Mouse (Mus musculus) gastrocnemius, postnatal 4 days (tissue): ENCODE data around the gene C1qtnf5. TPM values are rescaled to one million over a fixed set of nuclear protein-coding genes. Genes with fewer than 3 reads are reported as not detected.

Experiments used
- DNase-seq, 2 experiments: peaks; one replicate each; pipeline ENCODE4 v3.0.0; 2021 to 2022; ENCODE audit warnings: low spot score in 2 of 2, mixed read lengths in 2 of 2
- long read RNA-seq, 2 experiments: library from polyadenylated mRNA; stranded (forward); transcript quantifications; one replicate each; pipeline ENCODE4 v2.0.0; 2021
- total RNA-seq, 2 experiments: library from RNA; stranded (reverse); gene quantifications; 2 replicates each; pipeline ENCODE4 v1.2.3; 2021

Gene C1qtnf5
- 10 to 100 TPM; 12.9 to 15.0 TPM for total RNA-seq
- long read RNA-seq, experiment 1, transcript C1qtnf5-204 (3 exons, 1,365 nt), result major isoform, 17 of 23 reads
- long read RNA-seq, experiment 1, partial matches to known transcripts, result 0 of 23 reads
- long read RNA-seq, experiment 1, other reads (novel, unspliced or antisense), result 2 of 23 reads
- long read RNA-seq, experiment 2, transcript C1qtnf5-204 (3 exons, 1,365 nt), result major isoform, 12 of 19 reads
- long read RNA-seq, experiment 2, partial matches to known transcripts, result 0 of 19 reads
- long read RNA-seq, experiment 2, other reads (novel, unspliced or antisense), result 4 of 19 reads

DNA sequence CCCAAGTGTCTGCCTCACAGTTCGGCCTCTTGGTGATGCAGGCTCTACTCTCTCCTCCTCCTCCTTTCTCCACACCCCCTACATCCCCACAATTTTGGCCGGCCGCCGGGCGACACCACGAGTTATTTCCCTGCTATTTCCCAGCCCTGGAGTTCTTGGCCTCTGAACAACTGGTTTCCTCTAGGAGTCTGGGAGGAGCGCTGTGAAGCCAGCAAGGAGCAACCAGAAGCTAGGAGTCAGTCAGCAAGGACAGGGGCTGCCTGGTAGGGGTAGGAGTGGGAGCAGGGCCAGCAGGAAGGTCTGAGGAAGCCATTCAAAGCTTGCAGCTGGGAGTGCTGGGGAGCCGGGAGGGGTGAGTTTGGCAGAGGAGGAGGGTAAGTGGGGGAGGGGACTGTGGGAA is at the start of gene C1qtnf5:
Gene C1qtnf5 (plus strand): TSS at position 136 of the 400 bp plus-strand sequence.
- peak; percentile 83 to 92 for DNase-seq

DNA sequence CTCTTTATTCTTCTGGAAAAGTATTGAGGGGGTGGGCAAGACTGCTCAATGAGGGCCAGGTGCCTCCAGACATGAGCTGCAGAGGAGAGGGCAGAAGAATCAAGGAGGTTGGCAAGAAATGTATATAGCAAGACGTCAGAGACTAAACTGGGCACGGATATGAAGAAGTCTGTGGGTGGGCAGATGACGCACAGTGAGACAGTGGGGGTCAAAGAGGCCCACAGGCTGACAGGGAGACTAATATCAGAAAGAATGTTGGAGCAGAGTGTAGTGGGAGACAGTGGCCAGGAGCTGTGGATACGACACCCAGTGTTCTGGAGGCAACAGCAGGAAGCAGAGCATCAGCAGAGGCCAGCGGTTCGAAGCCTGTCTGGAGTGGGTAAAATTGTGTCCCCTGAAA is 48.4 kb upstream of the C1qtnf5 start:
- DNase-seq, result no peak

DNA sequence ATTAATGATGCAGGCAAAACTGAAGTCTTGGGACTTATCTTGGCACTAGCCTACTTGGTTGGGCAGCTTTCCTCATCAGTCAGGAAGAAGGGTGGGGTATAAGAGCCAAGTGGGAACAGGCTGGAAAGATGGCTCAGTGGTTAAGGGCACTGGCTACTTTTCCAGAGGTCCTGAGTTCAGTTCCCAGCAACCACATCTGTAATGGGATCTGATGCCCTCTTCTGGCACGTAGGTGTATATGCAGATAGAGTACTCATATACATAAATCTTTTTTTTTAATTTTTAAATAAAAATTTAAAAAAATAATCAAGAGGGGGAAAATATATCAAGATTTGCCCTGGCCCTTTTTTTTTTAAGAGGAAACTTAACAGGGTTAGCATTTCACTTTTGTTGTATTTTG is 41.9 kb upstream of the C1qtnf5 start:
- no peak for DNase-seq

DNA sequence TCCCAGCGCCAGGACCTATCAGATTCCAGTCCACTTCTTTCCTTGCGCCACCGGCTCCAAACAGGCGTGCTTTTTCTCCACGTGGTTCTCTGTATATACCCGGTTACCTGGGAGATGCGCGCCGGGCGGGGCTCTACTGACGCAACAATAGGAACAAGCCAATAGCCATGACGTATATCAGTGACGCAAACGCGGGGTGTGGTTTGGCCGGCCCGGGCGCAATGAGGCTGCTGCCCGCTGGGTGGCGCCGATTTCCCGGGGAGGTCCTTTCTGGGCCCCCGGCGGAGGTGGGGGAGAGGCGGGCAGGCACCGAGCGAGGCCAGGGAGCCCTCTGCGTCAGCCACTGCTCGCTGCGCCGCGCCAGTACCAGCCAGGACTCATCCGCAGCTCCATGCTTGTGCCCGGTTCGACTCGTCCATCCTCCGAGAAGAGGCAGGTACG is 40.2 kb upstream of the C1qtnf5 start, which contains the start of gene Usp2:
Gene Usp2 (plus strand): TSS at position 237 of the 441 bp plus-strand sequence.
- DNase-seq, result peak; percentile 98

DNA sequence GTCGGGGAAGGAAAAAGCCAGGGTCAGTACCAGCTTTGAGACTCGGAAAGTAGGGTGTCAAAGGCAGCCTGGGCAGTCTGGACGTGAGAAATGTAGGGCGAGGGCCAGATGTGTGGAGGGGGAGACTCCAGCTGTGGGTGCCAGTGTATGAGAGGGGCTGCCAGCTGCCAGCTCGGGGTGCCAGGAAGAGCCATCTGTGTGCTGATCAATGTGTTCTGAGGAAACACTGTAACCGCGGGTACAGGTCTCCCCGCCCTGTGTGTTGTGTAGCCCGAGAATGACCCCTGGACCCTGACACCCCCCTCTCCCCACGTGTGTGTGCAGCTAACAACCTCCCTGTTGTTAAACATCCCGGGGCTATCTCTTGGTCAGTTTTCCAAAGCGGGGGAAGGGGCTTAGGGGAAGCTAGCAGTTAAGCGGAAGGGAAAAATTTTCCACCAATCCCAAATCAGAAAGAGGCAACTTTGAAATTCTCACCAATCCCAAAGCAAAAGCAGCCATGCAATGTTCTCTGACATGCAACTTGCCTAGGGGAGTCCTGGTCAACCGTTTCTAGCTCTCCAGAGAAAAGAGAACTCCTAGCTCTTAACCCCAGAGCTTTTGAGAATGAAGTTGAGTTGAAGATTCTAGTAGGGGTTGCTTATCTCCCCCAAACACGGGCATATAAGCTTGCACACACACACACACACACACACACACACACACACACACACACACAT is 39.6 kb upstream of the C1qtnf5 start:
- no peak for DNase-seq

DNA sequence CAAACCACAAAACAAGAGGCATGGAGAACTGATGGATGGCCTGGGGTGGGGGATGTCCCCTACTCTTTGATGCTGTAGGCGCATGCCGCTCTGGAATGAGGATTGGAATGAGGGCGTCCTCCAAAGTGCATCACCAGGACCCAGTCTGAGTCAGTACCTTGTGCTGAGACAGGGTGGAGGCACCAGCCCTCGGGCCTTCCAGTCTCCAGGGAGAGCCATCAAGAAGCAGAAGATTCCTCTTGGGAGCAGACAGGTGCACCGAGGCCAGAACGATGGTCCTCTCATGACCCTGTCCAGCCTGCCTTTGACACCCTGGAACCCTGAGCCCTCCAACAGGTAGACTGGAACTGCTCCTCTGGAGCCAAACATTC is 39.1 kb upstream of the C1qtnf5 start:
- no peak for DNase-seq

DNA sequence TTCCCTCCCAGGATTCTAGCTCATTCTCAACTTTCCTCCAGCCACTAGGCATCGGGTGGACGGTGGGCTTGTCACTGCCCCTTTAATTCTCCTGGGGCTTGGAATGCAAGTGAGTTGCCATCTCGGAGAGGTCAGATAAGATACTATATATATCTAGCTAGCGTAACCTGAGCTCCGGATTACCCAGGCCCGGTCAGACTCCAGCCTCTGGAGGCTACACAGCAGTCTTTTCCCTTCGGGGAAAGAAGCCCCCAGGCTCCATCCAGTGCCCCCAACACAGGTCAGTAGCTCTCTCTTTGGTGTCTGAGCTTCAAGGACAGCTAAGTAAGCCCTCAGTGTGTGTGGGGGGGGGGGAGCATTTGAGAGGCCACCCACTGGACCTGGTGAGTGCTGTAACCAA is 37.8 kb upstream of the C1qtnf5 start:
- no peak for DNase-seq

DNA sequence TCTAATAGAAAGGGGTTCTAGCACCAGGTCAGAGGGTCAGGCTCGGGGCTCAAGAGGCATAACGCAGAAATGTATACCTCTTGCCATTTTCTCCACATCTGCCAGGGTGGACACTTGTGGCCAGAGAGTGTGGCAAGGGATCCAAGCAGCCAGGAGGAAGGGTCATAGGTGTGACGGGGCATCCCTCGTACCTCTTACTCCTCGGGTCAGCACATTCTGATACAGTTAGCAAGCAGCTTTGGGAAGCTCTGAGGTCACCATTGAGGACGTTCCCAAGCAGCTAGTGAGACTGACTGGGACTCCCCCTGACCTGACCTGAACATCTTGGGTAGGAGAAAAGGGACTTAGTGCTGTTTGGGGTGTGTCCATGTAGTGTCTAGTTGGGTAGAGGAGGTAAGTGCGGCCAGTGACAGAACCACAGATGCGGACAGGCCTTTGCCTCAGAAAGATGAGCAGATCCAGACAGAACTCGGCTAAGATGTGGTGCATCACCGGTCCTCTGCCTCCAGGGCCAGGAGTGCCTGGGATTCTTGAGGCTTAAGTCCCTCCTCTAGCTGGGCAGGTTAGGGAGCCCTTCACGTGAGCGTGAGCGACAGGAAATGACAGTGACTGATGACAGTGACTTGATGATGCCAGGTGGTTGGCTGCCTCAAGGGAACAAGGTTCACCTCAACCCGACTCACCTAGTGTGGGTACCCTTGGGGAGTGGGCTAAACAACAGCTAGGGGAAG is 36.8 kb upstream of the C1qtnf5 start:
- DNase-seq, result no peak

DNA sequence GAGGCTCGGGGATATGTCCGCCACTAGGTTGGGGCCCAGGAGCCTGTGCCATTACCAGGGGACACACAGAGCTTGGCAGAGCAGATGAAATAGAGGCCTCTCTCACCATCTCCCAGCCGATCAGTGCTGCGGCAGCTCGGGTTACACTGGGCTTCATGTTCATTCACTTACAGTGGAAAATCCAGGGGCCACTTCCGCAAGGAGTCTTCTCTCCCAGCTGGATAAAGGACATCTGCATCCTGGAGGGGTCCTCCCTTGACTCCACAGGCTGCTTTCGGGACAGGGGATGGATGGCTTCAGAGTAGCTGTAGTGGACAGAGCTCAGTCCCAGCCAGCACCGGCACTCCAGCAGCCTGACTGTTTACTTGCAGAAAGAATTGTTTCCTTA is 36.2 kb upstream of the C1qtnf5 start:
- no peak for DNase-seq

DNA sequence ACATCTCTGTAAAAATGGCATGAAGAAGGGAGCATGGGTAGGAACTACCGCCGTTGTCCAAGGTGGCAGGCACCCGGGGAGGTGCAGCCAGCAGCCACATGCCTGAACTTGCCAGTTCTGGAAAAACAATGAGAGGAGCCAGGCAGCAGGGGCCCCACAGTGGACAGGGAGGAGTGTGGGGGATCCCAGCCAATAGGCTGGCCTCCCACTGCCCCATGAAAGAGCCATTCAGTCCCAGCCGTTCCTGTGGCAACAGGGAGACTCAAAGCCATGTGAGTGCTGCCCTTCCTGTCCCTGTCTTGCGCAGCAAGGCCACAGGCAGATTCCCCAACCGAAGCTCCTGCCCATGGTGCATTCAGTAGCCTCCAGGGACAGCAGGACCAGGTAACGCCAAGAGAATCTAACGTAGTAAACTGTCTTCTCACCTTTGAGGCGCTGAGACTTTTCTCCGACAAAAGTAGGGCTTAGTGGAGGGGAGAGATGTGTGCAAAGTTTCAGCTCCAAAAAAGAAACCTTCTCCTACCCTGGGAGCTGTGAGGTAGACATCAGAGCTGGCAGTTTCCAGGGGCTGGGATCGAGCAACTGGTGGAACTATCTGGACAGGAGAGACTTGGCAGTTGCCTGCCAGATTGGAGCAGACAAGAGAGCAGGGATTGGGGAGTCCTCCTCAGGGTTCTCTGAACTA is 35.0 kb upstream of the C1qtnf5 start:
- DNase-seq, result no peak

DNA sequence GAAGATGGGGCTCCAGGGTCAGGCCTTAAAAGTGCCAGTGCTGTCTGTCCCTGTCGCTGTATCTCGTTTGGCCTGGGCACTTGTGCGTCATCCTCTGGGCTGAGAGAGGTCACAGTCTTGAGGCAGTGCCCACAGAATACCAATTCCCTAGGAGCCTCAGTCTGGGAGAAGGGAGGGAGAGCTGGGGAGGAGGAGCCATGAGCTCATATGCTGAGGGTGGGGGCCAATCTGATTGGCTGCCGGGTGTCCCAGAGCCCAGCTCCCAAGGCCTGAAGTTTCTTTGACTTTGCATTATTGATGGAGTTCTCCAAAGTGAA is 34.5 kb upstream of the C1qtnf5 start:
- DNase-seq, result no peak

DNA sequence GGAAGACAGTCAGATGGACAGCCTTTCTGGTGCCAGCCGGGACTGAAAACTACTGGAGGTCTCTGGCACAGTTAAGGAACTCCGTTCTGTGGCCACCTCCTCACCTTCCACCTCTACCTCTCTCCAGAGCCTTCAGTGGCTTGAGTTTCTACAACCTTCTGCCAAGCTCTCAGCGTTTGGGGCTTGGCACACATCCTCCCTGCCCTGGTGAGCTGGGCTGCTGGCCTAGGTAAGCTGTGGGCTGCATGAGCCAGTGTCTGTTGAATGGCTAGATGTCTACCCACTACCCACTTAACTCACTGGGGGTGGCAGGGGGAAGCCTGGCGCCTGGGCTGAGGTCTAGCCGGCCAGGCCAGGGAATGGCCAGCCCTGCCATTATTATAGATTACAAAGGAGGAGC is 33.9 kb upstream of the C1qtnf5 start:
- no peak for DNase-seq

DNA sequence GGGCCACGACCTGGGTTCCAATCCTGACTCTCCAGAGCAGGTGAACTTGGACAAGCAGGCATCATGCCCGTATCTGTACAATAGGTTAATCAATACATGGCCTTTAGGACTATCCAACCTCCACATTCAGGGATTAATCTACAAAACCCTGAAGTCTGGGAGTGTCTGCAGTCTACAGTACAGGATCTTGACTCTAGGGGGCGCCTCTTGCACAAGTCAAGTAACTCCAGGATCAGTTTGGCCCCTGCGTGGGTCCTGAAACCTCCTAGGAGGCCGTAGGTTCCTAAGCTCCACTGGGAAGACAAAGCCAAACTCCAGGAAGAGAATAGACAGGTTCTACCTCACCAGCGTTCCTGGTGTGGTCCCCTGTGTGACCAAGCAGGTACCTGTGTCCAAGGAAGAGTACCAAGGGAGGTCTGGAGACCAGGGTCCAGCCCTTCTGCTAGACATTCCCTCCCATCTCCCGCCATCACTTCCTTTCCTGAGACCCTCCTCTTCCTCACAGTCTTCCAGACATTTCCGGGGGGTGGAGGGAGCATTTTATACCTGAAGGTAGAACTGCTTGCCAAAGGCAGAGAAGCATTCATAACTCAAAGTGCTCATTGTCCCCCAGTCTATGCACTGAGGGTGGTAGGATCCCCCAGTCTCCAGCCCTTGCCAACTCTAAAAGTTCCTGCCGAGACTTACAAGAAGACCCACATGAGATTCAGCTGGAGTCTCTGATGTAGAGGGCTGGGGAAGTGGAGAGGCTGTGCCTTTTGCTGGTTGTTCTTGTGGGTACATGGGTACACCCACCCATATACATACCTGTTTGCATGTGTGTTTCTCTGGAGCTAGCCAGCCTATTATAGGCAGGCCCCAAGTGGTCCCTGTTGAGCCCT is 32.4 kb upstream of the C1qtnf5 start:
- DNase-seq, result no peak

DNA sequence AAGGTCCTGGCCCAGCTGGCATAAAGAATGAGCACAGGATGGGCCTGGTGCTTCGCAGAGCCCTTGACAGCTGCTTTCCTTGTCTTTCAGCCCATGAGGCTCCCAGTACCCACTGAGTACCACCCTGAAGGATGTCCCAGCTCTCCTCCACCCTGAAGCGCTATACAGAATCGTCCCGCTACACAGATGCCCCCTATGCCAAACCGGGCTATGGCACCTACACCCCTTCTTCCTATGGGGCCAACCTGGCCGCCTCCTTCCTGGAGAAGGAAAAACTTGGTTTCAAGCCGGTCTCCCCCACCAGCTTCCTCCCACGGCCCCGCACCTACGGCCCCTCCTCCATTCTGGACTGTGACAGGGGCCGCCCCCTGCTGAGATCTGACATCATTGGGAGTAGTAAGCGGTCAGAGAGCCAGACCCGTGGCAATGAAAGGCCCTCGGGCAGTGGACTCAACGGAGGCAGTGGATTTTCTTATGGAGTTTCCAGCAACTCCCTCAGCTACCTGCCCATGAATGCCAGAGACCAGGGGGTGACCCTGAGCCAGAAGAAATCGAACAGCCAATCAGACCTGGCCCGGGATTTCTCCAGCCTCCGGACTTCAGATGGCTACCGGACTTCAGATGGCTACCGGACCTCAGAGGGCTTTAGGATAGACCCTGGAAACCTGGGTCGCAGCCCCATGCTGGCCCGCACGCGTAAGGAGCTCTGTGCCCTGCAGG is 31.6 kb upstream of the C1qtnf5 start:
- no peak for DNase-seq

DNA sequence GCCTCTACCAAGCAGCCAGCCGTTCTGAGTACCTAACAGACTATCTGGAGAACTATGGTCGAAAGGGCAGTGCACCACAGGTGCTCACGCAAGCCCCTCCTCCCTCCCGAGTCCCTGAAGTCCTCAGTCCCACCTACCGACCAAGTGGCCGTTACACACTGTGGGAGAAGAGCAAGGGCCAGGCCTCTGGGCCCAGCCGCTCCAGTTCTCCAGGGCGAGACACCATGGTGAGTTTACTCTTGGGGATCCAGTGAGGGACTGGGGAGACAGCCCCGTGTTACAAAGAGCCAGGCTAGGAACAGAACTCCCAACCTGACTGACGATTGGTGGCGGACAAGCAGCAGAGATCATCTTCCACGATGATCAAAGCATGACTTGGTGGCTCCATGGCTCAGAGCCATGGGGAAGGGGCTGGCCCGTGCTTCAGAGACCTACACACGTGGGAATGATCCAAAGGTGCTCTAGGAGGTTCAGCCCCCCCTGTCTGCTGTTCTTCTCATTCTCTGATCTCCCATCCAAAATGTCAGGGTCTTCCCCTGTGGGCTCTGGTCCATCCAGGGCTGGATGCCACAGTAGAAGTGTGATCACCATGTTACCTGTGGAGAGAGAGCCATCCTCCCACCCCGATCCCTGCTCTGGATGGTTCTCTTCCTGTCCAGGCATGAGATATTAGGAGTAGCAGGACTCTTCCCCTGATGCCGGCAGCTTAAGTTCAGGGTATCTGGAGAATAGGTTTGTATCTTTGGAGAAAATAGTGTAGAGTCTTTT is 30.9 kb upstream of the C1qtnf5 start:
- no peak for DNase-seq

DNA sequence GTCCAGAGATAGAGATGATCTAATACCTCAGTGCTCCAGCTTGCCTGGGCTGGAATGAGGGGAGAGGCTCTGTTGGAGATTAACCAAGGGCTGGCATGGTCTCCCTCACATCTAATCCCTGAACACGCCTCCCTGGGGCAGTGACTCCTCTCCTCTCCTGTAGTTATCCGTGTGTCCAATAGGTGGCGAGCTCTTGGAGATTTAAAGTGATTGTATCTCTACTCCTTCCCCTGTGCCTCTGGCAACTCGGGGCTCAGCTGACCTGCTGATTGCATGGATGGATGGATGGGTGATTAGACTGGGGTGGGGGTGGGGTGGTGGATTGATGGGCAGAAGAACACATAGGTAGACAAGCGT is 30.3 kb upstream of the C1qtnf5 start:
- DNase-seq, result peak in 1 of 2 experiments; percentile 70

DNA sequence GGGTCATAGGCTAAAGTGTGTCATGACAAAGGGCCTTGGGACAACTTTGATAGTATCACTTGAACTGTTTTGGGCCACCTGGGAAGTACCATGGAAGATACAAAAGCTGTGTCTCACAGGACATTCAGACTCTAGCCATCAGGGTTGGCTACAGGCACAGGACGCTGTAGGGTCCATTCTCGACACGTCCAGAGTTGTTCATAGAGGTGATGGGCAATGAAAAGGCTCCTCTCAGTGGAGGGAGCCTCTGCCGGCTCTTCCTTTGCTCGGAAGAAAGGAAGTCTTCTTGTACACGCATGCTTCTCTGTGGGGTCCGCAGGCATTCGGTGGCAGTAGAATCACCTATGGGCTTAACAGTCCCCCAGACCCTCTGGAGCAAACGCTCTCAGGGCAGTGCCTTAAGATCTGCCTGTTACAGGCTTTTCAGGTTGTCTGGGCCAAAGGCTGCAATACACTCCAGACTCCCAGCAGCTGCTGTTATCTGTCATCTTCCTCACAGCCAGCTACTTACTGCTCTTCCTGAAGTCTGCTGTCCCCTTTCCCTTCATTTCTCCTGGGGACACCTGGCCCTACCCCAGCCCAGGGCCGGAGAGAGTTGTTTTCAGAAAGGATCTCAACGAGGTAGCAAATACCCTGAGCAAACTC is 29.7 kb upstream of the C1qtnf5 start:
- no peak for DNase-seq

DNA sequence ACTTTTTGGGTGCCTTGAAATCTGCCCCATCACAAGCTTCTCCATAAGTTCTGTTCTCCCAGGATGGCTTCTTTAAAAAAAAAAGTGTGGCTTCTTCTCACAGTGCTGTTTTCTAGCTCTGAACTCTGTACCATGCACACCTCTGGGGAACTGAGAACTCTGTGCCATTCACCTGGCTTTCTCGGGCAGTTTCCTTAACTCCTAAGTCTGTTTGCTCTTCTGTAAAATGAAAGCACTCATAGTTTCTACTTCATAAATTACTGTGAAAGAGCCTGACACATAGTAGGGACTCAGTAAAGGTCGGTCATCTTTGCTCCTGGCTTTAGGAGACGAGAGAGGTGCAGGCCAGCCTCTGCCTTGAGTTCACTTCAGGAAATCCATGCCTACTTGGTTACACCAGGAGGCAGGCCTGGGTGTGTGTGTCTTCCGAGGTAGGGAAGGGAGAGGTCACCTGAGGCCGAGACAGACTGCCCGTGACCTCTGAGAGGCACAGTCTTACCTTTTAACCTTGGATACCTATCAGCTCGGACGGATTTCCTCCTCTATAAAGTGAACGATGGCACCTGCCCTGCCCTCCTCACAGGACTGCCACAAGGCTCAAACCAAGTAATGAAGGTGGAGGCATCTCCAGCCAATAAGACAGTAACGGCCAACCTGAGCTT is 28.8 kb upstream of the C1qtnf5 start:
- no peak for DNase-seq
